Mouse (Mus musculus): ENCODE results near the gene Stk16.

DNA sequence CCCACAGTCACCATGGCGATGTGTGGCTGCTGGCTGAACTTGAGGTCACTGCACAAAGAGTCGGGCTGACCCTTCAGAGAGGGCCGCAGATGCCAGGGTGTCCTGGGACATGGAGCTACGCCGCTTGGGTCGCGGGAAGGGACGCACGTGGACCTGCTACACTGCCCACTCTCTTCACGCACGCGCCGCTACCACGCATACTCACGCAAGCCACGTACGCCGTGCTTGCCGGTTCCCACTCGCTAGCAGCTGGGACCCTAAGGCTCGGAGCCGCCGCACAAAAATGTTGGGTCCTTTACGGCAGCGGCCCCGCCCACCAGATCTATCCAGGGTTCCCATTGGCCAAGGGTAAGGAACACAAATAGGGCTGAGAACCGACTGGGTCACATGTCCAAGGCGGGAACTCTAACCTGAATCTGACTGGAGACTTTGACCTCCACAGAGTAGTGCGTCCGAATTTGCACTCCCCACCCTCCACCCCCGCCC is 30.5 kb upstream of the Stk16 start, which contains the start of gene Abcb6:
- TF ChIP-seq CTCF (IDR thresholded peaks at IDR 0.05; ENCODE audit: insufficient read depth, low read depth, low read length) (no peak), POLR2A (IDR thresholded peaks at IDR 0.05; ENCODE audit: insufficient read depth, low read depth, low read length) (peak; percentile 24; the same call in 1 of the 2 replicates)
